Mouse (Mus musculus): Measurements from ENCODE around the gene Asb13.

The Asb13 gene

GRCm38 (mm10) chr13:3665308-3665723 lies 31.5 kb downstream of the Asb13 start:
- DNase-seq (ENCODE audit: low read depth, low spot score) = peak; percentile 59

- no peak for DNase-seq (ENCODE audit: low read depth, low spot score)
These were observed 33.5 kb downstream of the Asb13 start for GRCm38 (mm10) chr13:3667288-3667873.

- DNase-seq (ENCODE audit: low read depth, low spot score) = no peak
These were observed 34.2 kb downstream of the Asb13 start for GRCm38 (mm10) chr13:3668068-3668467.

GRCm38 (mm10) chr13:3669611-3670010 lies 35.8 kb downstream of the Asb13 start:
- no peak for DNase-seq (ENCODE audit: low read depth, low spot score)

GRCm38 (mm10) chr13:3670039-3670438 lies 36.2 kb downstream of the Asb13 start:
- DNase-seq (ENCODE audit: low read depth, low spot score) = no peak

GRCm38 (mm10) chr13:3673151-3673550 lies 39.3 kb downstream of the Asb13 start:
- DNase-seq (ENCODE audit: low read depth, low spot score) = no peak

GRCm38 (mm10) chr13:3673622-3674021 lies 39.8 kb downstream of the Asb13 start:
- no peak for DNase-seq (ENCODE audit: low read depth, low spot score)

- DNase-seq (ENCODE audit: low read depth, low spot score) = no peak
These were observed 42.0 kb downstream of the Asb13 start for GRCm38 (mm10) chr13:3675855-3676254.

GRCm38 (mm10) chr13:3679098-3679497 lies 45.3 kb downstream of the Asb13 start:
- DNase-seq (ENCODE audit: low read depth, low spot score) = no peak

GRCm38 (mm10) chr13:3686306-3686705 lies 52.5 kb downstream of the Asb13 start:
- no peak for DNase-seq (ENCODE audit: low read depth, low spot score)

GRCm38 (mm10) chr13:3694599-3695343 lies 60.9 kb downstream of the Asb13 start:
- DNase-seq (ENCODE audit: low read depth, low spot score) = peak; percentile 57

GRCm38 (mm10) chr13:3696977-3697735 lies 63.3 kb downstream of the Asb13 start:
- no peak for DNase-seq (ENCODE audit: low read depth, low spot score)

GRCm38 (mm10) chr13:3700752-3701151 lies 66.9 kb downstream of the Asb13 start:
- no peak for DNase-seq (ENCODE audit: low read depth, low spot score)
